Mouse (Mus musculus) gonadal fat pad, adult 2 months (tissue): Measurements from ENCODE around the gene Fyb2. TPM values are rescaled to one million over a fixed set of nuclear protein-coding genes. Genes with fewer than 3 reads are reported as not detected.

Experiments used
- DNase-seq: peaks from one replicate; pipeline ENCODE4 v3.0.0-alpha.2; 2012; ENCODE audit warnings: low read depth
- polyA plus RNA-seq: library from polyadenylated mRNA; depleted of rRNA; stranded (reverse); fragments of >200 nt; gene quantifications from 2 replicates; pipeline ENCODE4 v1.2.3, GENCODE M21; 2012; rRNA removed

The Fyb2 gene
- 5.4 and 5.6 TPM in 2 replicates for polyA plus RNA-seq

DNA sequence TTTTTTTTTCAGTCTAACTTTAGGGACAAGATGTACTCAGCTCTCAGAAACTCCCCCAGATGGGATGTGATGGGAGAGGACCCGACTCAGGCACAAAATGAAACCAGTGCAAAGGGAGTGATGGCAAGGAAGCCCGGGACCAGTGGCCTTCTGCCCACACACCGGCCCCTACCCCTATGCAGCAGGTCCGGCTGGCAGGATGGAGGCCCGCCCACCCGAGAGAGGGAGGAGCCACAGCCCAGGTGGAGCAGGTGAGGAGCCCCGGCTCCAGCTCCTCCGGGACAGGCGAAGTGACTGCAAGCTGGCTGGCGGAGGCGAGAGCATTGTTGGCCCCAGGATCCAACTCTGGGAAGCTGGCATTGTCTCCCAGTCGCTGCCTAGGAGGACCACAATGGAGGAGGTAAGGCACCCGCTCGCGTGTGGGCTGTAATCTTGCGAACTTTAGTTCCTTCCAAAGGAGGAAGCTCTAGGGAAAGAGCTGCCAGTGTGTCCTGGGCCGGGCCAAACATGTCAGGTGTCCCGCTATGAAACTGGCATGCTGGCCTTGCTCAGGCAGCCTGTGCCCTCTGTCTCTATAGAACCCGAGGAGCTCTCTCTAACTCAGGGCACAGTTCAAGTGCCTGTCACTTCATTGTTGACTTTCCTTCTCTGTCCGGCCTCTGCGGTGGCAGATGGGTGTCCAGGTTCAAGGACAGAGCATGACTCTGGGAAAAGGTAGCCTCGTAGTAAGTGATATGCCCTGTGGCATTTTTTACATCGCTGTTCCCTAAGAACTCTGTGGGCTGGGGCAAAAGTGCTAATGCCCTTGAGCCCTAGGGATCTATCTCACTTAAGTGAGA lies at the start of gene Fyb2:
Fyb2 (plus strand) TSS at position 166 of the 839 bp plus-strand sequence.
- DNase-seq: no peak

DNA sequence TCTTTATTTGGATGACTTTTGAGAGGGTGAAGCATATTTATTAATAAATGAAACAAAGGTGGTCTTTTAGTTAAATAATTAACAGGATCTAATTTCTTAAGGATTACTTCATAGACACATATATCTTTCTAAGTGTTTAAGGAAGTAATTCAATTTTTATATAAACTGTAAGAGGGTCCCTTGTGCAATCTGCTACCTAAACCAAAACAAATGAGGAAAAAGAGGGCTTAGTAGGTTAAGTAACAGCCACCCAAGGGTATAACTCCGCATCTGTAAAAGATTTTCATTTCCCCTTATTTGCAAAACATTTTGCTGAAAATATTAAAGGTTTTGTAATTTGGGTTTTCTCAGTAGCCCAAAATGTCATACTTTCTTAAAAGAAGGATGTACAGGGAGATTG lies 48.9 kb upstream of the Fyb2 start:
- no peak for DNase-seq

DNA sequence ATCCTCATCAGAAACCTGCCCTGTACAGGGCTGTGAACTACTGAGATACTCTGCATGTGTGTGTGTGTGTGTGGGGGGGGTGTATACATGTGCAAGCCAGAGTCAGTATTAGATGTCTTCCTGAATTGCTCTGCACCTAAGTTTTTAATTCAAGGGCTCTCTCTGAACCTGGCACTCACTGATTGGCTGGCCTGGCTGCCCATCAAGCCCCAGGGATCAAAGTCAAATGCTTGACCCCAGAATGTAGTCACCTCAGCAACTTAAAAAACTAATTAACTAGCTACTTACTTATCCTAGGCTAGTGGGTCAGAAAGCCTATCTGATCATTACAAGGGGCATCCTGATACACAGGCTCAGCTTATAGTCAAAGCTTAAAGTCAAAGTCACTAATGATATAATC lies 43.7 kb upstream of the Fyb2 start:
- no peak for DNase-seq

DNA sequence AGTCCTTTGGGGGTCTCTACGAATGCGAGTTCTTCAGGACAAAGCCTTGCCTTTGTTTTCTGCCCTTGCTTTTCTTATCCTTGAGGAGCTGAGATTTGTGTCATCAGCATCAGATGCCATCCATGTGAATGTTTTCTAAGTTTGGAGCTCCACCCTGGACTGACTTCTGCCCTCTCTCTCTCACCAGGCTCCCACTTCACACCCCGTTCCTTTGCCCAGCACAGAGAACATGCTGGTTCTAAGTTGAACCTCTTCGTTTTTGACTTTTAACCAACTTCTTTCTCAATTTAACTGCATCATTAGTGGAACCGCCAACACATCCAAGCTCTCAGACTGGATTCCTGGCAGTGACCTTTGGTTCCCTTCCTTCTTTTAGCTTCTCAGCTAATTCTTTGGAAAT lies 43.1 kb upstream of the Fyb2 start:
- DNase-seq: no peak

DNA sequence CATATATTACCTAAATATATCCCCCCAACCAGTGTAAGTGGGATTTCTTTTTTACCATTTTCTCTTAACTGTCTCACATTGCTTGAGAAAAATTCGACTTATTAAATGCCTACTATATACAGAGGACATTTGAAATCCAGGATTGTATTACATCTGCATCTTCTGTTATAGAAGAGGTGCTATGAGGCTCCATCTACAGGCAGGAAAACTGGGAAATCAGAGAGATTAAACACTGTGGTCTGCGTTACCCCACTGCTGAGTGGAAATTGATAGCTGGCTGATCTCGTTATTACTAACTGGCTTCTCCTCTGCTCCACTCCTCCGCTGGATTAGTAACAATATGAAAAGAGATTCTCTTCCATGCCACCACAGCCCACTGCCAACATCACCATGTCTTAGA lies 37.4 kb upstream of the Fyb2 start:
- no peak for DNase-seq

DNA sequence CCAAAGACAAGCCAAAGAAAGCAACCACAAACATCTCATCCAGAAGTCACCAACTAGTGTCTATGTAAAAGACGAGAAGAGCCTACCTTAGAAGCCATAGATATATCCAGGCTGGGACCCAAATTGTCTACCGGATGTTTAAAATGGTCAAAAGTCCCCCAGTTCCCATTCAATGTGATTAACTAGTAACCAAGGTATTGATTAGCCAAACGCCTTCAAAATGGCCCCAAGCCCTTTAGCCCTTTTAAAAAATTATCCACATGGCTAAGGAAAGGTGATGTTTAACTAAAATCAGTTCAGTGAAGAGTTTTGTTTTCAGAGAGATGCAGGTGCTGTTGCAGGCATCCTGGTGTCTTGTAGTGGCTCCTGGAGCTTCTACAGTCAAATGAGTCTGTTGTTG lies 36.9 kb upstream of the Fyb2 start, which contains the start of gene C8a:
C8a (minus strand) TSS at position 76 of the 400 bp plus-strand sequence.
- DNase-seq: no peak

DNA sequence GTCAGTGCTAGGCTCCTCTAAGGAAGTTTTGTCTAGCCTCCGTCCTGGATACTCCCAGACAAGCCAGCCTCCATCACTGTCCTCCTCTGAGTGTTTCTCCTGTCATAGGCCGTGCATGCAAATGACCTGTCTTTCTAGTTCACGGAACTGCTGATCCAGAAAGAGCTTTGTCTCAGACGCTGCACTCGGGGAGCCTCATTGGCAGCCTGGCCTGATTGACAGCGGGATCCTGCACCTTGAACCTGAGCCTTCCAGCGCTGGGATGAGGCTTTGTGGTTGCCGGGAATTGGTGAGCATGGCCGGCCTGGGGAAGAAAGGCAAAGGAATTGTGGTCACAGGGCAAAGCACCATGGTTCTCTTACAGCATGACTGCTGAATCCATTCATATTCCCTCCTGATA lies 25.8 kb upstream of the Fyb2 start:
- no peak for DNase-seq

DNA sequence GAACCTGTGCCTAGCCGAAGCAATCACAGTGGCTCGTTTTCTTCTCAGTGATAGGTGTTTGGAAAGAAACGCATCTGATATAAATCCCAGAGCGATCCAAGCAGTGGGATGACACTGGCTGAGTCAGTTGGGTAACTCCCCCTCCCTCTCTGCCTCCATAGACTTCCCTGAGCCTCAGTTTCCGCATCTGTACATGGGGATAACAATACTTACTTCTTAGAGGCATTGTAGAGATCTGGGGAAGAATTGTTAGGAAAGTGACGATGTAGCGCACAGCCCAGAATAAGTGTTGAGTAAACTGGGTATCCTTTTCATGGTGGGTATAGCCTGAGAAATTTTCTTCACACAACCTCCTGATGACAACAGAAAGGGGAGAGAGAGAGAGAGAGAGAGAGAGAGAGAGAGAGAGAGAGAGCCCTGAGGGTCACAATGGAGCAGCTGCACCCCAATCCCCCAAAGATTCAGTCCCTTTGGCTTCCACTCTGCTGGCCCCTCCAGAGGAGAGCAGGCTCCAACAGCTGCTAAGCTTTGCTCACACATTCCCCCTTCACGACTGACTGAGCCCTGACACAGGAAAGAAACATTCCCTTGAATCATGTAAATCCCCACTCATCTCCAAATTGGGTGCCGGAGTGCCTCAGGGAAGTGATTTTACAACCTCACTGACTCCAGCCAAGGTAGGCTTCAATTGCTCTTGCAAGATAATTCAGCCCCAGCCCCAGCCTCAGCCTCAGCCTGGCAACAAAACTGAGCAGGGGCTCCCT lies 24.6 kb upstream of the Fyb2 start:
- no peak for DNase-seq

DNA sequence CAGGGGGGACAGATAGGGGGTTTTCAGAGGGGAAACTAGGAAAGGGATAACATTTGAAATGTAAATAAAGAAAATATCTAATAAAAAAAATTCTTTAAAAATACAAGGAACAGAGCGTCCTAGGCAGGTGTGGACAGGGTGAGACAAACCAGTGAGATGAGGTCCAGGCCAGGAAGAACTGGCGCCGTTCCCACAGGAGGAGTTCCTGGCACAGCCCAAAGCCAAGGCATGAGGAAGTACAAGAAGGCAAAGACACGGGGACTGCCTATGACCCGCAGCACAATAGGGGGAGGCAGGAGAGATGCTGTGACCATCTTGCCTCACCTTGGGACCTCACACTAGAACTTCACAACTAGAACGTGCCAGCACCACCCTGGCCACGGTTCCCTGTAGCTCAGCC lies 21.5 kb upstream of the Fyb2 start:
- DNase-seq: no peak

DNA sequence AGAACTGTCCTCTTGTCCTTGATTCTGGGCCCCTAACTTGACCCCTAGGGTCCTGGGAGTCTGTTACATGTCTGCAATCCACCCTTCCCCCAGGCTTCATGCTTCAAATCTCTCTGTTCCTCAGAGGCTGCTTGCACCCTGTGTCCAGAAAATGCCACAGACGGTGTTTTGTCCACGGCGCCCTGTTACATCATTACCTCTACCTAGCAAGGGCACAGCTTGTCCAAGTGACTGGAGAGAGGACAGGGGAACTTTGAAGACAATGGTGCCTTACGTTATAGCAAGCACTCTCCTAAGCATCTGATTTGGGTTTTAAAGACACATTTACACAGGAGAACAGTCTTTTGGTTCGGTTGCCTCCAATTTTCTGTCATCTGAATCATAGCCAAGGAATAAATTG lies 19.7 kb upstream of the Fyb2 start:
- no peak for DNase-seq

DNA sequence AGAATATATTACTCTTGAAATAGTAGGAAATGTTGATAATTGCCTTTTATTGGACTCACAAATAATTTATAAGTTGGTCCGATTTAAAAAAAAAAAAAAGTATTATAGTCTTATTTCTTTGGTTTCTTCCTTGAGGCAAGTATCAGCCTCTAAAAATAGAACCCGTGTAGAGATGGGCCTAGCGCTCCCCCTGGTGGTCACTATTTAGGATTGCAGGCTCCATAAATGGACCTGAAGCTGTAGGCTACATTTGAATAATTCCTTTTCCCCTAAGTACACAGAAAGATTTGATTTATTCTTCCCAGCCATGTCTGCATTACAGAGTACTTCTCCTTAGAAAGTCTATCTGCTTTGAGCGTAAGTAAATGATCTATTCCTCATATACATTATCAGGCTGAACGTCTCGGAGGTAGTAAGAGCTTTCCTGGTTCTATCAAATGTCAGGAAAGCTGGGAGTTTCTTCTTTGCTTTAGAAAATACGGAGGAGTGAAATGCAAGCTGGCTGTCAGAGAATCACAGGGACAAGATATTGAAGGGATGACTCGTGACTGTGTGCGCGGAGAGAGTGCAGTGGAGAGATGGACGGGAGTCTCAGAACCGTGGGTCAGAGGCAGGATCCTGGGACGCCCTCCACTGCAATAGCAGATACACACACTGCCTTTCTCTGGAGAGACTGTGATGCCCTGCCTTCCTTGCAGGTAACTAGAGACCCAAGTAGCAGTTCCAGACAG lies 19.1 kb upstream of the Fyb2 start:
- DNase-seq: no peak

DNA sequence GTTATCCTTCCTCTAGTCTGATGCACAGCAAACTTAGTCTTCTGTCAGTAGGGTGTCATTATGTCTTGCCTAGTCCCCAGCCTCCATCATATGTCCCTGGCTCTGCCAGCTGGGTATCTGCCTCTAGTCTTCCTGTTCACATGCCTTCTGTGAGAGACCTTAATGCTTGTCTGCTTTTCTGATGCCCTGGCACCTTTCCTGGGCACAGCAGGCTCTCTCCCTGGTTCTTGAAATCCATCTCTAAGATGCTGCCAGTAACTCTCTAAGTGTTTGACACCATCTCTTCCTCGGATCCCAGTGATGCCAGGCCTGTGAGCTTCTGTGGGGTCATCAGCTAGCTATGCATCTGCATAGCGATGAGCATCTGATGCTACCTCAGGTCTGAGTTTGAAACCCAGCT lies 10.4 kb upstream of the Fyb2 start:
- no peak for DNase-seq

DNA sequence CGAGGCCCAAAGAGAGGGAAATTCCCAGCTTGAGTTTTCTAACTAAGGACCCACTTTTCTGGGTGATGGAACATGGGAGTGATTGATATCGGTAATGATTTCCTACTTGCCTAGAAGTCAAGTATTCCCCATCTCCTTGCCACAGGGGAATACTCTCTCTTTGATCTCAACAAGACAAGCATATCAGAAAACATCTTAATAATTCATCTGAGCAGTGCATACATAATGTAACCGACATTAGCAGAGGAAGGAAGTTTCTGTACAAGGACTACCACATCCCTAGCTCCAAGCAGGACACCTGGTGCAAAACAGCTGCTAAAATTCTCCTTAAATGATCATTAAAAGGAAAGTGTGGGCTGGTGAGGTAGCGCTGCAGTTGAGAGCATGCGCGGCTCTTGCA lies 8.2 kb upstream of the Fyb2 start:
- no peak for DNase-seq

DNA sequence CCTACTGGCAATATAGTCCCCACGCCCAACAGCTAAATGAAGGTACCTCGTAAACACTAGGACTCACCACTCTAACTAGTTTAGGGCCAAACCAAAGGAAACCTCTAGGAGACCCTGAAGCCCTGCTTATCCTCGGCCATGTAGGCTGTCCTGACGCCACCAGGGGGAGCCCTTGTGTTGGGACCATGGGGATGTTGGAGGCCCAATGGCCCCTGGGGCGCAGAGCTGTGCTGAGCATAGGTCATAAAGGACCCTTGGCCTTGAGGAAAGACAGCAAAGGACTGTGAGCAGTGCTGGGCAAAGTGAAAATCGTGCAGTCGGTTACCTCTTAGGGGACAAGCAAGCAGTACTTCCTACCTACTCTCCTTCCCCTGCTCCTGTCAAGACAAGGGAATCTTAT lies 1.6 kb upstream of the Fyb2 start:
- DNase-seq: no peak

DNA sequence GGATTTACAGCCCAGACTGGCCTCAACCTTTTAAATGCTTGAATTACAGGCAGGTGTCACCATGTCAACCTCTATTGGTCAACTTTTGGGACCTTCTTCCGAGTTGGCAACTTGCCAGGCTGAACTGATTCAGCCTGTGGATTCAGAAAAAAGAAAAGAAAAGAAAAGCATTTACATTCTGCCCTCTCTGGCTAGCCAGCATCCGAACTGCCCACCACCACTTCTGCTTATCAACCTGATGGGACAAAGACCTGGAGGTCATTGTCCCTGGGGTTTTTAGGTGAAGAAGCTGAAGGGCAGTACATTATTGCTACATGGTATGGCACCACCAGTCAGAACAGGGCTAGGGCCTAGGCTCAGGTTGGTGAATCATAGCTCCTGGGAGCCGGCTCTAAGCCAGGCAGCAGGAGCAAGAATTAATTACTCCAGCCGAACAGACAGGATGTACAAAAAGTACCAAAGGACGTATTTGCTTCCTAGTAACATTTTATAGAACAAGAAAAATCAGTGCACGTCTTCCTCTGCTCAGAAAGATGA lies 1.5 kb downstream of the Fyb2 start:
- no peak for DNase-seq

DNA sequence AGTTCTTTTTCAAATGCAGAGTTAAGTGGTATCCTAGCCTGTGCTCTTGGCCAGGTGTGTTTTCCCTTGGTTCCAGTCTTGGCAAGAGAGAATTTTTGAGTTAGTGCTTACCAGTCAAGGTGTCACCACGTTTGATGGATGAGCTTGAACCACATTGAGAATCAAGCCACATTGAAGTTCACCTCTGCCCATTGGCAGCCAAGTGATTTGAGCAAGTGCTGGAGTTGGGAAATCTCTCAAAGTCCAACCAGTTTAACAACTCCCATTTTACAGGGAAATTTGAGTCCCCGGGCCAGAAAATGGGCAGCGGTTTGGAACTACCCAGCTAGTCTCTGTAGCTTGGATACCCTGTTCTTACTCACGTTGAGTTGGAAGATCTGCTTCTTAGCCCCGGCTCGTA lies 4.8 kb downstream of the Fyb2 start:
- peak; percentile 98 for DNase-seq

DNA sequence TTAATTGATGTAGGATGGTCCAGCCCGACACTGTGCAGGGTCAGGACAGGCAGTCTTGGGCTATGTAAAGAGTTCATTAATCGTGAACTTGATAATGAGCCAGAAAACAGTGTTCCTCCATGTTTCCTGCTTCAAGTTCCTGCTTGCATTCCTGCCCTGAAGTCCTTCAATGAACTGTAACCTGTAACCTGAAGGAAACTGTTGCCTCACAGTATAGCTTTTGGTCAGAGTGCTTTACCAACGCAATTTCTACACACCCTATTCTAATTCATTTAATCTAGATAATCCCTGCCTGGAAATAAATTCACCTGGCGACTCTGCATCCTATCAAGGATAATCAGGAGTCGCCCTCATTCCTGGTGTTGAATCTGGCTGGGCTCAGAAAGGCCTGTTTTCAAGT lies 12.1 kb downstream of the Fyb2 start:
- peak; percentile 96 for DNase-seq

DNA sequence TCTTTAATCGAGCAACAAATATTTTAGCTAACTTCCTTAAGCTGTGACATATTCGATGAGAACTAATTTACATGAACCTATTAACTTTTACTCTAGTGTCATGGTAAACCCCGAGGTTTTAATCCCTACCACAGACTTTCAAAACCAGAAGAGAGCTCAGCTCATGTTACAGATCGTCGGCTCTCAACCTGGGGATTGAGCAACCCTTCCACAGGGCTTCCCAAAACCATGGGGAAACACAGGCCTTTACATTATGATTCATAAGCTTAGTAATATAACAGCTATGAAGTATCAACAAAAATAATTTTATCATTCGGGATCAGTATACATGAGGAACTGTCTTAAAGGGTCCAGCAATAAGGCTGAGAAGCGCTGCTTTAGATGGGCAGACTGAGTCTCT lies 15.9 kb downstream of the Fyb2 start:
- DNase-seq: no peak

DNA sequence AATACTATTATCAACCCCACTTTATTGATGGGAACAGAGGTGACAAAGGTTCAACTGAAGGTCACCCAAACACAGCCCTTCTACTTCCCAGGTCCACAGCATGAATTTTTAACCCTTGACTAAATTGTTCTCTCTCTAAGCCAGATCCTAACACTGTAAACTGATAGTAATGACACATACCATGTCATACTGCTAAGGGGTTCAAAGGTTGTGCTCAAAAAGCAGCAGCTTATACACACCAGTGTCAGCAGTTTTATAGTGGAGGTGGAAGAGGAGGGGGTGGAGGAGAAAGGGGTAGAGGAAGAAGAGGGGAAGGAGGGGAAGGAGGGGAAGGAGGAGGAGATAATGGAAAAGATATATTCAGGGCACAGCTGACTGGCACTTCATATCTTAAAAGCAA lies 20.4 kb downstream of the Fyb2 start:
- DNase-seq: no peak

DNA sequence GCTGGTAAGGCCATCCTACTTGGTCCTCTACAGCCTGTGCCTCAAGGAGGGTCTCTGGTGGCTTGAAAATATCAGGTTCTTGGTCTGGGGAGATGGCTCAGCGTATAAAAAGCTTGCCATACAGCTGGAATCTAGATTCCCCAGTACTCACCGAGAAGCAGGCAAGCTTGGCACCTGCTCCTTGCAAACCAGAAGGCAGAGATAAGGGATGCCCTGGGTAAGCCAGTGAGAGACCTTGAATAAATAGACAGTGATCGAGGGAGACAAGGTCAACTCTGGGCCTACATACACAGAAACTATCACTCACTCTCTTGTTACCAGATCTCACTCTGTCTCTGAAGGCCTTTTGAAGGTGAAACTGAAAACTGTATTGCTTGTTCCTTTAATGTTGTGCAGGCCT lies 21.7 kb downstream of the Fyb2 start:
- DNase-seq: no peak

DNA sequence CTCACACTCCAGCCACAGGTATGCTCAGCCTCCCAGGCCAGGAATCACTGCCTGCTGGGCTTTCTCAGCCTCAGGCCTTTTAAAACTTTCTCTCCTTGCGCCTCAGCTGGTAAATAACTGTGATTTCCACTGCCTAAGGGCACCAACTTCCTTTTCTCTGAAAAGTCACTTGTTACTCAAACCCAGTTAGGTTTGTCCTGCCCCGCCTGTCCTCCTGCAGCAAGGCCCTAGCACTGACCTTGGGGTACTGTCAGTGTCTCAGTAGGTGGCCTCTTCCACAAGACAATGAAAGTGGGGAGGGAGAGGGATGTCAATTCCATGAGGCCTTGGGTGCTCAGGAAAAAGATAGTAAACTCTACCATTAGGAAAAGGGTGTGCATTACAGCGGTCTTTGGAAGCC lies 22.2 kb downstream of the Fyb2 start:
- no peak for DNase-seq

DNA sequence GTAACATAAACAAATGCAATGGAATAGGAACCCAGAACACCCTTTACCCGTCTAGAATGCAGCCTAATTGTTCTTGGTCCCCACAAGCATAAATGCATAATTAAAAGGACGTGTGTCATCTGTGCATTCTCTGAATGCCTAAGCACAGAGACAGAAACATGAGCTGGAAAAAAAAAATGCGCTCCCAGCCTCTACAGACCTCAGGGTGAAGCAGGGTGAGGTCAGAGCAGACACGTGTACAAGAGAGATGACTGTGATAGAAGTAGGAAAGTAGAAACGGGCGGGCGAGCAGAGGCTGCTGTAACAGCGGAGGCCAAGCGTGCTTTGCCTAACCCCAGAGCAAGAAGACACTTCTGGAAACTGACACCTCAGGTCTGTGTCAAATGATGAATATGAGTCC lies 22.8 kb downstream of the Fyb2 start:
- no peak for DNase-seq
